In the genomic region with DNA sequence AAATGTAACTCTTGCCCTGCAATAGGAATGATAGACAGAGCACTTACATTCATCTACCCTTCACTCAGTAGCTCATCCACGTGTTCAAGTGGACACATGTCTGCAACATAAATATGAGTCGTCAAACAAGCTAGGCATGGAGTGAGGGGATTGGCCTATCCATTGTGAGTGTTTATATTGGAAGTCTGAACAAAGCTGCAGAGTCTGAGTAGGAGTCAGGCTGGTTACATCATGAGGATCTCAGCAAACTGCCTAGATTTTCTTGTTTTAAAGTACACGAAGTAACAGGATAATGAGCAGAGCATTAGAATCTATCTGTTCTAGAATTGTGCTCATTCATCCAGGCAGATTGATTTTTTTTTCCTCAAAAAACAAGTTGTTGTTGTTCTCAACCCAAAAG, we compare ENCODE assay signal across 24 mouse cellular contexts. TPM values are rescaled to one million over a fixed set of nuclear protein-coding genes. Genes with fewer than 3 reads are reported as not detected.
"Had no signal": no experiment of that assay in that cellular context is flagged by ENCODE, and none has a peak within 500 bp of the region (broad histone marks: within the 10 kb centered on the region; RNA-seq: fewer than 3 reads in every experiment).

No protein-coding gene starts in this region.

- ATAC-seq: intestine, postnatal 0 days; liver, postnatal 0 days; midbrain, embryonic 15.5 days had no signal

- H3K4me3 ChIP-seq: limb, embryonic 12.5 days; limb, embryonic 15.5 days; lung, embryonic 15.5 days; midbrain, embryonic 12.5 days; midbrain, embryonic 15.5 days; neural tube, embryonic 12.5 days; neural tube, embryonic 15.5 days had no signal

- DNase-seq: kidney, adult 2 months; kidney, postnatal 25 days; left cerebral cortex, postnatal 4 days; liver, postnatal 0 days; lung, postnatal 10 days; lung, postnatal 36 days; thymus, adult 2 months; thymus, postnatal 14 days; thymus, postnatal 4 days had no signal

- H3K27ac ChIP-seq: kidney, postnatal 0 days; limb, embryonic 12.5 days; limb, embryonic 15.5 days; liver, embryonic 14.5 days; lung, embryonic 15.5 days; midbrain, embryonic 12.5 days; midbrain, embryonic 15.5 days; neural tube, embryonic 12.5 days; neural tube, embryonic 15.5 days had no signal

RNA-seq across cellular contexts. Expression of a gene that starts 23.0 kb away (rescaled TPM):
- total RNA-seq: megakaryocyte progenitor cell, adult 5-6 weeks; megakaryocyte-erythroid progenitor cell, adult 5-6 weeks had no signal
- polyA plus RNA-seq: liver, embryonic 11.5 days; liver, postnatal 0 days; lung, embryonic 15.5 days; spleen, adult 2 months; stomach, embryonic 16.5 days had no signal
